Comparison of ENCODE assay signal across 10 mouse cellular contexts in genomic region chr19:4125268-4125667, GRCm38 (mm10). TPM values are rescaled to one million over a fixed set of nuclear protein-coding genes. Genes with fewer than 3 reads are reported as not detected.
DNase-seq lines count a peak whose midpoint lies in the region; ATAC-seq and TF ChIP-seq lines count a peak whose summit lies in the region.
"Not testable (repeated sequence)": the region's sequence is repeated elsewhere in the genome, so short reads cannot be mapped to it uniquely, and the experiment has no call there.
"Had no signal": no experiment of that assay in that cellular context is flagged by ENCODE, and none has a peak within 500 bp of the region (broad histone marks: within the 10 kb centered on the region; RNA-seq: fewer than 3 reads in every experiment).

No protein-coding gene starts in this region.

- not testable (repeated sequence) for H3K9me3 ChIP-seq in ES-E14 (ENCODE audit: control insufficient read depth, insufficient read depth, low read depth, low read length); forebrain, embryonic 16.5 days (ENCODE audit: control insufficient read depth, low read length); hindbrain, embryonic 13.5 days; stomach, embryonic 16.5 days (replicated peaks; ENCODE audit: control insufficient read depth, low read length)

- H3K36me3 ChIP-seq in ES-E14 (ENCODE audit: control insufficient read depth, insufficient read depth, low read length, poor library complexity, severe bottlenecking); forebrain, embryonic 16.5 days (ENCODE audit: control insufficient read depth, insufficient read depth); myocyte (ENCODE audit: control insufficient read depth, insufficient read depth): not testable (repeated sequence)
- peaks cover 25% of the 10 kb centered on the region for H3K36me3 ChIP-seq in hindbrain, embryonic 13.5 days
- H3K36me3 ChIP-seq in stomach, embryonic 16.5 days (ENCODE audit: control insufficient read depth, insufficient read depth, low read length) = 0 out of 2 replicates have a peak, but pooled peaks cover 11% of the 10 kb centered on the region

- in situ Hi-C loops in ES-E14 (cut with MboI; ENCODE audit: low sequenced_read_pairs in 2 of 2, unreplicated experiment in 2 of 2) = not testable (repeated sequence)

- peak; percentile 6 for ATAC-seq in forebrain, embryonic 16.5 days
- ATAC-seq in hindbrain, embryonic 13.5 days (ENCODE audit: low FRiP score) = peak; percentile 47; the same call in 1 of the 2 replicates
- peak; percentile 26 for ATAC-seq in stomach, embryonic 16.5 days (ENCODE audit: insufficient read depth, low FRiP score)

- not testable (repeated sequence) for H3K27me3 ChIP-seq in forebrain, embryonic 16.5 days (replicated peaks; ENCODE audit: control insufficient read depth, insufficient read depth, low read length); hindbrain, embryonic 13.5 days; myocyte (ENCODE audit: control insufficient read depth, insufficient read depth, insufficient read length); stomach, embryonic 16.5 days (ENCODE audit: control insufficient read depth, insufficient read depth, low read length)

- H3K79me2 ChIP-seq in myocyte (ENCODE audit: control insufficient read depth, insufficient read depth) = peaks cover 23% of the 10 kb centered on the region

- H3K4me3 ChIP-seq in ES-E14 (ENCODE audit: insufficient read depth in 1 of 2, low read depth in 1 of 2, low read length in 2 of 2, poor library complexity in 1 of 2, severe bottlenecking in 1 of 2) (peak overlapping the region in 1 of 2 experiments; percentile 34; a peak in 1 of 4 replicates), myocyte (peak overlapping the region; percentile 59)
- H3K4me3 ChIP-seq in forebrain, embryonic 16.5 days (replicated peaks; ENCODE audit: low read length) = peak overlapping the region; percentile 75
- peak overlapping the region; percentile 83 for H3K4me3 ChIP-seq in hindbrain, embryonic 13.5 days
- H3K4me3 ChIP-seq in lung, adult 2 months (replicated peaks; ENCODE audit: extremely low read depth, low read depth, low read length) = peak overlapping the region; percentile 55
- H3K4me3 ChIP-seq in stomach, embryonic 16.5 days (replicated peaks; ENCODE audit: low read length) = peak overlapping the region; percentile 60

- TF ChIP-seq CTCF in lung, adult 2 months (IDR thresholded peaks at IDR 0.05; ENCODE audit: insufficient read depth, low read length) = not testable (repeated sequence)

- H3K4me1 ChIP-seq in ES-E14 (ENCODE audit: control insufficient read depth in 2 of 2, insufficient read depth in 2 of 2, low read length in 2 of 2, poor library complexity in 1 of 2) = not testable (repeated sequence)
- H3K4me1 ChIP-seq in forebrain, embryonic 16.5 days (replicated peaks; ENCODE audit: control insufficient read depth, insufficient read depth, low read length) = peaks cover 18% of the 10 kb centered on the region
- H3K4me1 ChIP-seq in hindbrain, embryonic 13.5 days (replicated peaks) = peaks cover 24% of the 10 kb centered on the region
- H3K4me1 ChIP-seq in lung, adult 2 months (ENCODE audit: control insufficient read depth, insufficient read depth, low read length) = peaks cover 15% of the 10 kb centered on the region; the same call in 1 of the 2 replicates
- H3K4me1 ChIP-seq in stomach, embryonic 16.5 days (ENCODE audit: control insufficient read depth, insufficient read depth, low read length) = peaks cover 15% of the 10 kb centered on the region

- H3K4me2 ChIP-seq in forebrain, embryonic 16.5 days (ENCODE audit: low read length) = peak overlapping the region; percentile 68
- peak overlapping the region; percentile 79 for H3K4me2 ChIP-seq in hindbrain, embryonic 13.5 days
- H3K4me2 ChIP-seq in myocyte (ENCODE audit: low read depth) = peak overlapping the region; percentile 81
- peak overlapping the region; percentile 52 for H3K4me2 ChIP-seq in stomach, embryonic 16.5 days (ENCODE audit: low read depth, low read length)

- not testable (repeated sequence) for H3K27ac ChIP-seq in ES-E14 (ENCODE audit: insufficient read depth, low read depth, low read length, poor library complexity, severe bottlenecking); forebrain, embryonic 16.5 days (ENCODE audit: low read length); stomach, embryonic 16.5 days (ENCODE audit: low read length)
- peak overlapping the region; percentile 78; the same call in 1 of the 2 replicates for H3K27ac ChIP-seq in hindbrain, embryonic 13.5 days

- not testable (repeated sequence) for TF ChIP-seq POLR2A in lung, adult 2 months (IDR thresholded peaks at IDR 0.05; ENCODE audit: borderline replicate concordance, extremely low read depth, low read depth, low read length); myocyte (IDR thresholded peaks at IDR 0.05; ENCODE audit: insufficient read length, low read depth)

- WGBS in forebrain, embryonic 16.5 days = 18% methylated on average over 3 of the region's 4 CpGs
- WGBS in hindbrain, embryonic 13.5 days = 5% methylated on average over 3 of the region's 4 CpGs
- WGBS in lung, adult 2 months = 5% methylated on average over 4 of the region's 4 CpGs
- 26% methylated on average over 3 of the region's 4 CpGs for WGBS in stomach, embryonic 16.5 days

- not testable (repeated sequence) for DNase-seq in ES-E14 (ENCODE audit: low read depth, low spot score); lung, adult 2 months
- peak; percentile 27 for DNase-seq in embryo, embryonic 10.5 days (ENCODE audit: low spot score)
- peak; percentile 35 to 48 for DNase-seq in layer of hippocampus, postnatal 10 days (ENCODE audit: low spot score in 2 of 2)

- peak overlapping the region; percentile 39 for H3ac ChIP-seq in myocyte (ENCODE audit: control insufficient read depth, insufficient read length)

- peak overlapping the region; percentile 63 for H3K9ac ChIP-seq in ES-E14 (ENCODE audit: insufficient read depth, low read depth, low read length, poor library complexity, severe bottlenecking)
- H3K9ac ChIP-seq in forebrain, embryonic 16.5 days (replicated peaks; ENCODE audit: low read depth, low read length) = peak overlapping the region; percentile 78
- H3K9ac ChIP-seq in hindbrain, embryonic 13.5 days = peak overlapping the region; percentile 94; the same call in 1 of the 2 replicates
- H3K9ac ChIP-seq in stomach, embryonic 16.5 days (ENCODE audit: low read length) = peak overlapping the region; percentile 63; the same call in 1 of the 2 replicates

RNA-seq across cellular contexts. Expression of gene Aip, which starts 0.4 kb away (rescaled TPM):
- total RNA-seq in ES-E14 (2012; rRNA removed) = 26.9 and 27.9 TPM in 2 replicates
- polyA plus RNA-seq in forebrain, embryonic 16.5 days (2015; fragmentation: Nextera tagmentation; extraction: Ambion mirVana) = 91.4 and 91.6 TPM in 2 replicates
- polyA plus RNA-seq in hindbrain, embryonic 13.5 days (2015; fragmentation: Nextera tagmentation; extraction: Ambion mirVana) = 90.3 and 91.7 TPM in 2 replicates
- total RNA-seq in layer of hippocampus, postnatal 10 days (2021) = 10 to 100 TPM; 74.6 to 76.5 TPM
- 108 and 123 TPM in 2 replicates for polyA plus RNA-seq in lung, adult 2 months (2012; rRNA removed)
- polyA plus RNA-seq in myocyte (2012; fragmentation: generic; extraction: Trizol) = 250 TPM
- polyA plus RNA-seq in stomach, embryonic 16.5 days (2015; fragmentation: Nextera tagmentation; extraction: Ambion mirVana) = 86.9 and 90.8 TPM in 2 replicates

RNA-seq across cellular contexts. Expression of gene Gpr152, which starts 14.3 kb away (rescaled TPM):
- 0.13 and 0.26 TPM in 2 replicates for total RNA-seq in ES-E14 (2012; rRNA removed)
- polyA plus RNA-seq in forebrain, embryonic 16.5 days (2015; fragmentation: Nextera tagmentation; extraction: Ambion mirVana) = not detected in 2 replicates
- not detected in 2 replicates for polyA plus RNA-seq in hindbrain, embryonic 13.5 days (2015; fragmentation: Nextera tagmentation; extraction: Ambion mirVana)
- not detected for total RNA-seq in layer of hippocampus, postnatal 10 days (2021)
- 0.05 and 0.08 TPM in 2 replicates for polyA plus RNA-seq in lung, adult 2 months (2012; rRNA removed)
- polyA plus RNA-seq in myocyte (2012; fragmentation: generic; extraction: Trizol) = not detected
- not detected in 2 replicates for polyA plus RNA-seq in stomach, embryonic 16.5 days (2015; fragmentation: Nextera tagmentation; extraction: Ambion mirVana)
- total RNA-seq: heart, adult 8-10 months; left cerebral cortex, postnatal 10 days had no signal

RNA-seq across cellular contexts. Expression of gene Cabp4, which starts 18.6 kb away (rescaled TPM):
- total RNA-seq in ES-E14 (2012; rRNA removed) = 1.3 and 1.8 TPM in 2 replicates
- polyA plus RNA-seq in forebrain, embryonic 16.5 days (2015; fragmentation: Nextera tagmentation; extraction: Ambion mirVana) = 0.22 TPM in 1 of 2 replicates, not detected in the other
- polyA plus RNA-seq in hindbrain, embryonic 13.5 days (2015; fragmentation: Nextera tagmentation; extraction: Ambion mirVana) = 0.29 and 0.30 TPM in 2 replicates
- total RNA-seq in layer of hippocampus, postnatal 10 days (2021) = under 1 TPM in 1 of 2 experiments, not detected in 1; 0.30 TPM
- polyA plus RNA-seq in lung, adult 2 months (2012; rRNA removed) = 0.08 TPM in 1 of 2 replicates, not detected in the other
- 0.10 TPM for polyA plus RNA-seq in myocyte (2012; fragmentation: generic; extraction: Trizol)
- polyA plus RNA-seq in stomach, embryonic 16.5 days (2015; fragmentation: Nextera tagmentation; extraction: Ambion mirVana) = 0.12 TPM in 1 of 2 replicates, not detected in the other
- total RNA-seq: heart, adult 8-10 months had no signal

RNA-seq across cellular contexts. Expression of gene Coro1b, which starts 23.2 kb away (rescaled TPM):
- total RNA-seq in ES-E14 (2012; rRNA removed) = 73.8 and 85.3 TPM in 2 replicates
- 143 and 145 TPM in 2 replicates for polyA plus RNA-seq in forebrain, embryonic 16.5 days (2015; fragmentation: Nextera tagmentation; extraction: Ambion mirVana)
- polyA plus RNA-seq in hindbrain, embryonic 13.5 days (2015; fragmentation: Nextera tagmentation; extraction: Ambion mirVana) = 128 and 130 TPM in 2 replicates
- total RNA-seq in layer of hippocampus, postnatal 10 days (2021) = 10 to 100 TPM; 82.0 to 88.5 TPM
- 260 and 262 TPM in 2 replicates for polyA plus RNA-seq in lung, adult 2 months (2012; rRNA removed)
- 238 TPM for polyA plus RNA-seq in myocyte (2012; fragmentation: generic; extraction: Trizol)
- 176 and 182 TPM in 2 replicates for polyA plus RNA-seq in stomach, embryonic 16.5 days (2015; fragmentation: Nextera tagmentation; extraction: Ambion mirVana)

RNA-seq across cellular contexts. Expression of gene Pitpnm1, which starts 25.5 kb away (rescaled TPM):
- total RNA-seq in ES-E14 (2012; rRNA removed) = 10.5 and 17.2 TPM in 2 replicates
- 49.6 and 75.5 TPM in 2 replicates for polyA plus RNA-seq in forebrain, embryonic 16.5 days (2015; fragmentation: Nextera tagmentation; extraction: Ambion mirVana)
- 43.3 and 48.5 TPM in 2 replicates for polyA plus RNA-seq in hindbrain, embryonic 13.5 days (2015; fragmentation: Nextera tagmentation; extraction: Ambion mirVana)
- 100 to 1,000 TPM; 178 to 201 TPM for total RNA-seq in layer of hippocampus, postnatal 10 days (2021)
- 152 and 163 TPM in 2 replicates for polyA plus RNA-seq in lung, adult 2 months (2012; rRNA removed)
- 42.3 TPM for polyA plus RNA-seq in myocyte (2012; fragmentation: generic; extraction: Trizol)
- polyA plus RNA-seq in stomach, embryonic 16.5 days (2015; fragmentation: Nextera tagmentation; extraction: Ambion mirVana) = 13.8 and 14.9 TPM in 2 replicates
